Mouse (Mus musculus): Measurements from ENCODE around the gene Pard6a.

Gene Pard6a

GRCm38 (mm10) chr8:105700966-105701824, at the start of gene Pard6a, which contains the start of gene Acd:
Gene Pard6a (plus strand): TSS chr8:105701148.
Gene Acd (minus strand): TSS chr8:105701102.
- in situ Hi-C loops (cut with MboI, MseI) = no loop called here

DNA sequence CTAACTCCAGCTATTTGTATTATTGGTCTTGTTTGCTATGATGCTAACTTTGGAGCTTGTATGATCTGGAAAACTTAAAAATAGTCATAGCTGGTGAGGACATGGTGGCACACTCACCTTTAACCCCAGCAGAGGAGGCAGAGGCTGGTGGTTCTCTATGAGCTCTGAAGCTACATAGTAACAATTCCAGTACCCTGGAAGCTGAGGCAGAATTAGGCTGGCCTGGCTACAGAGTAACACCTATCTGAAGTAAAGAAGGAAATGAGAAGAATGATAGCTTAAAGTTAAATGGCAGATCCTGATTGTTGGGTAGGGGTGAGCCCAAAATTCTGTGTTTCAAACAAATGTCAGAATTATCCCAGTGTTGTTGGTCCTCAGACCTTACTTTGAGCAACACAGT, 43.3 kb upstream of the Pard6a start:
- in situ Hi-C loops (cut with MboI, MseI) = no loop called here

GRCm38 (mm10) chr8:105661167-105661566, 39.8 kb upstream of the Pard6a start:
- in situ Hi-C loops (cut with MboI, MseI) = no loop called here

DNA sequence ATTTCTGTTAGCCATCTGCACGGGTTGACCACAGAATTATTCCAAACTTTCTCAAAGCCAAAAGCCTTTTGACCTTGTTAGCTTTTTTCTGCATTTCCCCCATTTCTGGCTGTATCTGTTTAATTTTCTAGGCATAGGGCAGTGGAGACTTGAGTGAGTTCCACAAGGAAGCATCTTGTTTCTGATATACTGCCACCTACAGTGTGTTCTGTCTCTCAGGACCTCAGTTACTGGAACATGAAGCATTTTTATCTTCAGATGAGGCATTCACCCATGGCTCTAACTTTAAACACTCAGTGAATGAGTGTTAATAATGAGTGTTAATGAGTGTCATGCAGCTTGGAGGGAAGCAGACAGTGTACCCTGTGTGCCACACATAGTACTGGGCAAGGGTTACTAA, 23.1 kb upstream of the Pard6a start:
- in situ Hi-C loops (cut with MboI, MseI) = no loop called here

GRCm38 (mm10) chr8:105685325-105685724, 15.6 kb upstream of the Pard6a start:
- in situ Hi-C loops (cut with MboI, MseI) = loop anchor here (5.0 kb wide), 1 partner anchor 68 kb away; no protein-coding TSS in a partner anchor

- in situ Hi-C loops (cut with MboI, MseI) = loop anchor here (5.0 kb wide), 1 partner anchor 69 kb away; no protein-coding TSS in a partner anchor
These were observed 15.1 kb upstream of the Pard6a start, which contains the start of gene Carmil2 for GRCm38 (mm10) chr8:105685796-105686308. Gene Carmil2 (plus strand): TSS chr8:105686274.

GRCm38 (mm10) chr8:105686551-105686950, 14.4 kb upstream of the Pard6a start:
- in situ Hi-C loops (cut with MboI, MseI) = loop anchor here (5.0 kb wide), 1 partner anchor 69 kb away; no protein-coding TSS in a partner anchor

DNA sequence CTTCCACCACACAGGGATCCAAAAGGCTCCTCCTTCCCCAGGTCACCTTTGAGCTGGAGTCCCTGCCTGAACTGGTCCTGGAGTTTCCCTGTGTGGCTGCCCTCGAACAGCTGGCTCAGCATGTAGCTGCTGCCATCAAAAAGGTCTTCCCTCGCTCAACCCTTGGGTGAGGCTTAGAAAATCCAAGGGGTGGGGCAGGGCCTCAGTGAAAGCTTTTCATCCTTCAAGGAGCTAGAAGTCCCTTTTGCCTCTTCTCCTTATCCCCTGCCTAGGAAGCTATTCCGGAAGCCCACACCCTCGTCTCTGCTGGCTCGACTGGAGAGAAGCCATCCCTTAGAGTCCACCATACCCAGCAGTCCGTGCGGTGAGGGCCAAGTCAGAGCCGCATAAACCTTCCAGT, 13.4 kb upstream of the Pard6a start:
- in situ Hi-C loops (cut with MboI, MseI) = loop anchor here (5.0 kb wide), 1 partner anchor 70 kb away; no protein-coding TSS in a partner anchor

GRCm38 (mm10) chr8:105688242-105688752, 12.7 kb upstream of the Pard6a start:
- in situ Hi-C loops (cut with MboI, MseI) = loop anchor here (5.0 kb wide), 1 partner anchor 71 kb away; no protein-coding TSS in a partner anchor

DNA sequence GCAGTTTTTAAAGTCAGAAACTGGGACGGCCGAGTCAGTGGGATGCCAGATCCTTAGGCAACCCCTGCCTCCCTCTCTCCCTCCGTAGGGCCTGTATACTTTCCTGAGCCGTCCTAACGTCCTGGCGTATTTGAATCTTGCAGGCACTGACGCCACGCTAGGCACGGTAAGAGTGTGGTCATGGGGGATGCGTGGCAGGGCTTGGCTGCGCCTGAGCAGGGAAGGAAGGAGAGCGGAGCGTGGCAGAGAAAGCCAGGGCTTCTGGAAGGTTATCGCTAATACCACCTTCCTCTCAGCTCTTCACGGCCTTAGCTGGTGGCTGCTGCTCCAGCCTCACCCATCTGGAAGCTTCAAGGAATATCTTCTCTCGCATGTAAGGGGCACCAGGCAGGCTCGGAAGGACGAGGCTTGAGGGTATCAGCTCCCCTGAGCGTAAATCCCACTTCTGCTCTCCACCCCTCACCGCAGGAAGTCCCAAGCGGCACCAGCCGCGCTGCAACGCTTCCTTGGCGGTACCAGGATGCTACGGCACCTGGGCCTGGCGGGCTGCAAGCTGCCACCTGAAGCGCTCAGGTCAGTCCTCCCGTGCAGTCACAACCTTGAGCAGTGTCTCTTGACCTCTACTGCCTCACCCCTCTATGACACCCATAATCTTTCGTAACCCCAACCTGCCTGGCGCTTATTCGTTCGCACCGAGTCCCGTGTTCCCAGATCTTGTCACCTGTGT, 11.5 kb upstream of the Pard6a start:
- in situ Hi-C loops (cut with MboI, MseI) = loop anchor here (5.0 kb wide), 1 partner anchor 72 kb away; no protein-coding TSS in a partner anchor

- in situ Hi-C loops (cut with MboI, MseI) = loop anchor here (5.0 kb wide), 1 partner anchor 73 kb away; no protein-coding TSS in a partner anchor
These were observed 11.0 kb upstream of the Pard6a start for GRCm38 (mm10) chr8:105689983-105690360.

DNA sequence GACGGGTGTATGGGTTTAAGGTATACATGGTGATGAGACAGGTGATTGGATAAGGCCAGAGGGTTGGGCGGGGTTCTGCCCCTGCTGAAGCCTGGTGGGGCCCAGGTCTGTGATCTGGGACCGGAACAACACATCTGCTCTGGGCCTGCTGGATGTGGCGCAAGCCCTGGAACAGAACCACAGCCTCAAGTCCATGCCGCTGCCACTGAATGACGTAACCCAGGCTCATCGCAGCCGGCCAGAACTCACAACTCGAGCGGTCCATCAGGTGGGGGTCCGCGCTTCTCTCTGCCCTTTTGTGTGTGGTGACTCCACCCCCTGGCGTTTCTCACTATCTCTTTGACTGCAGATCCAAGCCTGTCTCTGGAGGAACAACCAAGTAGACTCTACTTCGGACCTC, 10.0 kb upstream of the Pard6a start:
- in situ Hi-C loops (cut with MboI, MseI) = no loop called here

DNA sequence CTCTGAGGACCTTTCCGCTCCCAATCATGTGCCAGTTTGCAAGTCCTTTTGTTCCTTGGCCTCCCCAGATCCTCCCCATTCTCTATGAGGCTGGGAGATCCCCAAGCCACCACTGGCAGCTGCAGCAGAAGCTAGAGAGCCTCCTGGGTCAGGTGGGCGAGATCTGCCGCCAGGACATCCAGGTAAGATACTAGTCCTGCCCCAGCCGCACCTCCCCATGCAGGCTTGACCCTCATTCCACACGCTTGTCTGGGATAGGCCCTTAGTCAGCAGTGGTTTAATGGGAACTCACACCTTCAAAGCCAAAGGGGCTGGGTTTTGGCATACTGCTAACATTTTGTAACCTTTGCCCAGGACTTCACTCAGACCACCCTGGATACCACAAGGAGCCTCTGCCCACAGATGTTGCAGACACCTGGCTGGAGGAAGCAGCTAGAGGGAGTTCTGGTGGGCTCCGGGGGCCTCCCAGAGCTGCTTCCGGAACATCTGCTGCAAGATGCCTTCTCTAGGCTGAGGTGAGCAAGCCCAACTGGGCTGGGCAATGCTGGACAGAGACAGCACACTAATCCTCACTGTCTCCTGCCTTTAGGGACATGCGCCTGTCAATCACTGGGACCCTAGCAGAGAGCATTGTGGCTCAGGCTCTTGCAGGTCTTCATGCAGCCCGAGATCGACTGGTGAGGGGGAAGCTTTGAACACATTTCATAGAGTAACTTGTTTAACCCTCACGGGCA, 8.3 kb upstream of the Pard6a start:
- in situ Hi-C loops (cut with MboI, MseI) = no loop called here

GRCm38 (mm10) chr8:105693648-105694047, 7.3 kb upstream of the Pard6a start:
- in situ Hi-C loops (cut with MboI, MseI) = no loop called here

- in situ Hi-C loops (cut with MboI, MseI) = no loop called here
These were observed 6.7 kb upstream of the Pard6a start for GRCm38 (mm10) chr8:105694051-105694799.

DNA sequence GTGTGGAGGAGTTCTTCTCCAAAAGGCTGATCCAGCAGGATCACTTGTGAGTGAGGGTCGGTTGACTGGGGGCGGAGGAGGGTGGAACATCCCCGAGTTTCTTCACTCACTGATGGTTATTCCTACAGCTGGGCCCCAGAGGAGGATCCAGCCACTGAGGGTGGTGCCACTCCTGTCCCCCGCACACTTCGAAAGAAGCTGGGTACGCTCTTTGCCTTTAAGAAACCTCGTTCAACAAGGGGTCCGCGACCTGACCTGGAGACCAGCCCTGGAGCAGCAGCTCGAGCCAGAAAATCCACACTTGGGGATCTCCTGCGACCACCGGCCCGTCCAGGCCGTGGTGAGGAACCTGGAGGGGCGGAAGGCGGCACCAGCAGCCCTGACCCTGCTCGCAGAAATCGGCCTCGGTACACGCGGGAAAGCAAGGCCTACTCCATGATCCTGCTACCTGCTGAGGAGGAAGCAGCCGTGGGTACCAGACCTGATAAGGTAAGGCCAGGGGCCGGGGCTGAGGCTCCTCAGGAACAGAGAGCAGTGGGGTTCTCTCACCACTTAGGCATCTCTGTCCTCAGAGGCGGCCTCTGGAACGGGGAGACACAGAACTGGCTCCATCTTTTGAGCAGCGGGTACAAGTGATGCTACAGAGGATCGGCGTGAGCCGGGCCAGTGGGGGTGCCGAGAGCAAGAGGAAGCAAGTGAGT, 5.7 kb upstream of the Pard6a start:
- in situ Hi-C loops (cut with MboI, MseI) = no loop called here

- in situ Hi-C loops (cut with MboI, MseI) = no loop called here
These were observed 3.7 kb upstream of the Pard6a start for GRCm38 (mm10) chr8:105697196-105697780.

GRCm38 (mm10) chr8:105698734-105699133, 2.2 kb upstream of the Pard6a start:
- in situ Hi-C loops (cut with MboI, MseI) = no loop called here

DNA sequence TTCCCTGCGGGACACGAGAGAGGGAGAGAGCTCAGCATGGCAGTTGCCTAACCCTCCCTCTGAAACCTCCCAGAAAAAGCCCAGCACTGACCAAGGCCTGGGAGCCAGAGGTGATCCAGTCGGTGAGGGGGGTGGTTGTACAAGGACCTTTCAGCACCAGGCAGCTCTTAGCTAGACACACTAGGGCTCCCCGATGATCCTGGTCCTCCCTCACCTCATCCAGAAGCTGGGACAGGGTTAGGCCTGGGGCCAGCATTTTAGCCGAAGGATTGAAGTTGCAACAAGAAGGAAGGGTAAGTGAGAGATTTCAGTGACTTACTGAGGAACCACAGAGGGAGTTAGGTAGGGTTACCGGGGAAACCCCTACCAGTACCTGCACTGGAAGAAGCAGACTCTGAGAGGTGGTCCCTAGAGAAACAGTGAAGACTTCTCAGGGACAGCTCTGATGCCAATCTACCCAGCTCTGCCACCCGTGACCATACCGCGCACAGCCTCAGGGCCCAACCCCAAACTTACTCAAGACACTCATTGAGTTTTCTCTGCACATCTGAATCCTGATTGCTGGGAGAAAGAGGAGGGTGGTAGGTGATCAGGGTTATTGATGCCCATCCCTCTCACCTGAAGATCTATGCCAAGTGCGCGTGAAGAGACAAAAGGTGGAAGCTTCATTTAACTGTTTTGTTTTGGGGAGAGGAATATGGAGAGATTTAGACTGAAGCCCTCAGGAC, 1.3 kb upstream of the Pard6a start:
- in situ Hi-C loops (cut with MboI, MseI) = no loop called here
